Mouse (Mus musculus) liver, postnatal 0 days (tissue): ENCODE measurements around the gene Trafd1.

ENCODE experiments used
- CTCF ChIP-seq: sonication (generic); IDR thresholded peaks from 2 replicates; pipeline ENCODE4 v1.5.1; 2016; ENCODE audit warnings: antibody characterized with exemption, low read depth
- EP300 ChIP-seq: IDR thresholded peaks from 2 replicates; pipeline ENCODE4 v1.6.1; 2016; ENCODE audit warnings: antibody characterized with exemption, low read depth, mild to moderate bottlenecking

DNA sequence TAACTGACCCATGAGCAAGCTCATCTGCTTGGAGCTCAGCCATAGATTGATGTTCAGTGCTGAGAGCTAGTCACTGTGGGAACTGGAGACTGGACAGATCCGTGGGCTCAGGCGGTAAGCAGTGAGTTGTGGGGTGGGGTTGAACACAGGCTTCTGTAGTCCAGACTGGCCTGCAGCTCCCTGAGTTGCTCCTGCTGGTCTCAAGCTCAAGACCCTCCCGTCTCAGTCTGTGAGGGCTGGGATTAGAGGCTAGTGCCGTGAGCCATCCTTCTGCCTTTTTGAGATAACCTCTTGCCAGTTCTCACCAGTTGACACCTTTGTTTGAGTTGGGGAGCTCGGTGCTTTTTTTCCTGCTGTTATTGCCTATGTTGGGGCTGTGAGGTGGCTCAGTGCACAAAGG, 15.4 kb upstream of the Trafd1 start:
- TF ChIP-seq CTCF (no peak), EP300 (no peak)
